Mouse (Mus musculus): ENCODE results near the gene 2310057M21Rik. TPM values are rescaled to one million over a fixed set of nuclear protein-coding genes. Genes with fewer than 3 reads are reported as not detected.

2310057M21Rik gene
- total RNA-seq, 2 experiments from 2014 or later: 9.2 to 12.8 TPM

DNA sequence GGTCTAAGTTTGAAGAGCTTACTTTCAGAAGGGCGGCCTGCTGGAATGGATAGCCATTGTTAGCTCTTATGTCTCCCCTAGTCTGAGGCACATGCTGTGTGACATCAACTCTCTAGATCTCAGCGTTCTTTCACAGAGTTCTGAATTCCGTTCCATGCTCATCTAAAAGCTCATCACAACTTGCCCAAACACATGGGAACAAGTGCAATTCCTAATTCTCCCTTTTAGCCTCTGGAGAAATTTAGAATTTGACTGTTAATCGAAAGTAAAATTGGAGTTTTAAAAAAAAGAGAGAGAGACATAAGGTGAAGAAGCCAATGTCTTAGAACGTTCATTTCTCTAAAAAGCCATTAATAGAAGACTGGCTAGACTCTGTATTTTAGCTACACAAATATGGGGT lies 33.1 kb downstream of the 2310057M21Rik start, which contains the start of gene Fam24b:
TSS of gene Fam24b (minus strand) at position 101 of the 400 bp plus-strand sequence.
- no peak for DNase-seq
- intact Hi-C loops (cut with DNase I): no loop called here

DNA sequence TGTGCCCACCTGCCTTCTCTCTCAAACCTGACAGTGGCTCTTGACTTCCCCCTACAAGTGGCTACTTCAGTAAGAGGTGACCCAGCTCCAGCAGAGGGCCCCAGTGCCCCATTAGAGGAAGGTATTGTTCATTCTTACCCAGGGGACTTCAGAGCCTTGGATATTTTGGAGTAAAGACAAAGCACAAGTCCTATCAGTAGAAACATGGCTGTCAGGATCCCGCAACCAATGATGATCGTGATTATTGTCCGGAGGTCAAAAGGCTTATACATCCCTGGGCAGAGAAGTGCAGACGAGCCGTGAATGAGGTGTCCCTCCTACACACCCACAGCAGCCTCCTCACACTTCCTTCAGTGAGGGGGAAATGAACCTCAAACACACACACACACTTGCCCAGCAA lies 35.5 kb downstream of the 2310057M21Rik start:
- intact Hi-C loops (cut with DNase I): no loop called here
- no peak for DNase-seq

DNA sequence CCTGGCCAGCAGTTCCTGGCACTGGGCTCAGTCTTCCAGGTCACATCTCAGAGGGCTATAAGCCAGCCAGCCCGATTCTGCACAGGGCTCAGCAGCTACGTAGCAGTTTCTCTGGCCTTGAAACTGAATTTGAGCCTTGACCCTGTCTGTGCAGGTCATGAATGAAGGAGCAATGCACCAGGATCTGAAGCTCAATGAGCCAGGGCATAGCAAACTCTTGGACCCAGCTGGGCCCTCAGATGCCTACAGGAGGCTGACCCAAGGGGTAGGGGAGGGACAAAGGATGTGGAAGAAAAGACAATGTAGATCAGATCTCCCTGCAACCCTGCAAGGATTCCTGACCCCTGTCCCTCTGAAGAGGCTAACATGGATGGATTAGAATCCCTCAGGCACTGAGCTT lies 40.4 kb downstream of the 2310057M21Rik start, which contains the start of gene Cuzd1:
TSS of gene Cuzd1 (minus strand) at position 101 of the 400 bp plus-strand sequence.
- no peak for DNase-seq
- intact Hi-C loops (cut with DNase I): no loop called here

DNA sequence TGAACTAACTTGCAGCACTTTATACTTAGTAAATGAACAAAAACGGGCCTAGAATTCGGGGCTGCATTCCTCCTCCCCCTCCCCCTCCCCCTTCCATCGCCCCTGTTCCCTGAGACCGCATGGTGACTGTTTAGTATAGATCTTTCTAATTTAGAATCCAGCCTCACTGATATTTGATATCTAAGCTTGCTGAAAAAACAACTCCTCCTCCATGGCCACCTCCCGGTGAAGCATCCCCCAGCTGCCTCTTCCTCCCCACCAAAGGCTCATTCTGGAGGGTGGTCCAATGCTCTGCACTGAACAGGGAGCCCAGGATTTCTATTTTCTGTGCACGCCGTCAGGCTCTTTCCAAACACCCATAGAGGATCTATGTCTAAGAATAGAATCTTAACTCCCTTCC lies 44.2 kb downstream of the 2310057M21Rik start:
- intact Hi-C loops (cut with DNase I): no loop called here
- no peak for DNase-seq

DNA sequence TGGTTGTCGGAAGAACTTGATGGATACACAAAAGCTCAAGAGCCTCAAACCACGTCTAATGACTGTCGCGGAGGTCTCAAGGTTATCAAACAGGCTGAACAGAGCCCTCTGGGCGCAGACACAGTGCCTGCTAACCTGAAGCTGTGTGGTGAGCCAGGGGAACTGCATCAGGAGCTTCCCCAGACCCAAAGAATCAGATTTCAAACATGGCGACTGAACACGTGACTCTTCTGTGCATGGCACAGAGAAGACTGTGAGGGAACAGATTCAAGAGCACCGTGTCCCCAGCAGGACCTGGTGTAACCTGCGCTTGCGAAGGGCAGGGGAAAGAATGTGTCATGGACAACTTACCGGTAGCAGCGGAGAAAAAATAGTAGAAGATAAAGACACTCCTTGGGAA lies 45.0 kb downstream of the 2310057M21Rik start:
- intact Hi-C loops (cut with DNase I): no loop called here

DNA sequence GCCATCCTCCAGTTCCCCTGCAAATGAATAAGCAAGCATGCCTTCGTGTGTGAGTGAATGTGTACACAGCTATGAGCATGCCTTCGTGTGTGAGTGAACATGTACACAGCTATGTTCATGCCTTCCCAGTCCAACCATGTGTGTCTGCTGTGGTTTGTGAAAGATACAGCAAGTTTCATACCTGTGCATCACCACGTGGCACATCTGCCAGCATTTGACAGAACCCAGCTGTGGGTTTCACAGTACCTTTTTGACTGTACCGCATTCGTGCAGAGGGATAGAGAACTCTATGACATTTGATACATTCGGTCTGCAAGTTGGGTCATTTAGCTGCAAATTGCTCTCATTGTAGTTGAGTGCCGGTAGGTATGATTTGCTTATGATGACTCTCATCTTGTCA lies 48.1 kb downstream of the 2310057M21Rik start:
- no peak for DNase-seq
- intact Hi-C loops (cut with DNase I): no loop called here

More for the DNA sequence above, 45.0 kb downstream of the 2310057M21Rik start:
- DNase-seq: no peak

DNA sequence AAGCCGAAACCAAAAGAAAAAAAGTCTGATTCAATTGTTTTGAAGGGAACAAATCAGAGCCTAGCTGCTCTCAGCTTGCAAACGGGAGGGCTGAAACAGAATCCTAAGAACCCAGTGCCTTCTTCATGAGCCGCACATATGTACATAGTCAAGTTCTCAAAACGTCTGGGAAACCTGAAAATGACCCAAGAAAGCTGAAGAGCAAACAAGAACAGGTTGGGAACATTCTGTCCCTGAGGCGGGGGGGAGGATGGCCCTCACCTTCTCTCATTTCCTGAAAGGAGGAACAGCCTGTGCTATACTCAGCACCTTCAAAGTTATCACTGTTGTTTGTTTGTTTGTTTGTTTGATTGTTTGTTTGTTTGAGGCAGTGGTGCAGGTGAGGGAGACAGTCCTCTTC lies 55.8 kb downstream of the 2310057M21Rik start:
- intact Hi-C loops (cut with DNase I): no loop called here
- no peak for DNase-seq

DNA sequence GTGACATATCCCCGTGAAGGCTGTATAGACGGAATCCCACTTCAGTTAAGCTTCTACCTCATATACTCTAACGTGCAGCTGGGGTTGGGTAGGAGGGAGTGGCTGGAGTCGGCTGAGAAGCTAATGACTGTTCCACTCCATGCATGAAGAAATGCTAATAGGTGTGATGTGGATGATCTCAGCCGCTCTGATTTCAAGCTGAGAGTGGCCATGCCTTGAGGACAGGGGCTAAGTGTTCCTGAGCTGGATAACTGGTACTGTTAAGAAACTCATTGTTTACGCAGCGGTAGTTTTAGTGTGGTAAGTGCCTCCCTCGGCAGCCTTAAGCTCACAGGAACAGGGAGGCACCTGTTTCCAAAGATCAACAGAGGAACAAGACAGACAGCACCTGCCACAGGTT lies 59.2 kb downstream of the 2310057M21Rik start:
- intact Hi-C loops (cut with DNase I): no loop called here
- DNase-seq: no peak

DNA sequence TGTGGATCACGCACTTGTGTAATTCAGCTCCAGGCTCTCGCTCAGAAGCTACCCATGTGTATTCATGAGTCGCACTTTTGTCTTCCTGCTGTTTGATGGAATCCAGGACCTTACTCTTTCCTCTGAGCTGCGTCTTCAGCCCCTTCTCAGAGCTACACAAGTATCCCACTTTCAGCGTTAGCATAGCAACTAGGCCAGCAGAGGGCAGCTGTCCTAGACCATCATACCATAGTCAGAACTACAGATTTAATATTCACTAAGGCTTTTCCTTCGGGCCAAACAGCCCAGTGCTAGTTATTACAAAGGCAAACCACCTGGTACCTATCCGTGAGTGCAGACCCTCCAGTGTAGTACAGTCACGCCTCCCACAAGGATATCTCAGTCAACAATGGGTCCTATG lies 65.4 kb downstream of the 2310057M21Rik start:
- peak in 1 of 2 experiments; percentile 3 for DNase-seq
- intact Hi-C loops (cut with DNase I): no loop called here

Other genes starting within 250 kb of the 2310057M21Rik start
- not detected for gene 4933402N03Rik, start 216.4 kb downstream of the 2310057M21Rik start, total RNA-seq (2021)
- 10 to 100 TPM; 14.9 to 18.7 TPM for gene 5430419D17Rik, start 188.4 kb downstream of the 2310057M21Rik start, total RNA-seq (2021)
- gene Cuzd1, start 40.5 kb downstream of the 2310057M21Rik start, total RNA-seq (2021): under 1 TPM; 0.15 to 0.29 TPM
- not detected for gene Fam24b, start 33.2 kb downstream of the 2310057M21Rik start, total RNA-seq (2021)
- gene Fam24a, start 28.9 kb downstream of the 2310057M21Rik start, total RNA-seq (2021): not detected
- 10 to 100 TPM; 49.2 to 50.3 TPM for gene Pstk, start 8.4 kb upstream of the 2310057M21Rik start, total RNA-seq (2021)
- 10 to 100 TPM; 31.4 to 33.0 TPM for gene Ikzf5, start 47.8 kb upstream of the 2310057M21Rik start, total RNA-seq (2021)
- gene Acadsb, start 47.8 kb upstream of the 2310057M21Rik start, total RNA-seq (2021): 100 to 1,000 TPM in 1 of 2 experiments, 10 to 100 TPM in 1; 95.4 to 100 TPM
- not detected for gene Hmx3, start 180.1 kb upstream of the 2310057M21Rik start, total RNA-seq (2021)
- gene Hmx2, start 186.0 kb upstream of the 2310057M21Rik start, total RNA-seq (2021): not detected
- gene Bub3, start 197.5 kb upstream of the 2310057M21Rik start, total RNA-seq (2021): 10 to 100 TPM; 34.2 to 34.7 TPM